ENCODE assay signal across 8 mouse cellular contexts in the genomic region with DNA sequence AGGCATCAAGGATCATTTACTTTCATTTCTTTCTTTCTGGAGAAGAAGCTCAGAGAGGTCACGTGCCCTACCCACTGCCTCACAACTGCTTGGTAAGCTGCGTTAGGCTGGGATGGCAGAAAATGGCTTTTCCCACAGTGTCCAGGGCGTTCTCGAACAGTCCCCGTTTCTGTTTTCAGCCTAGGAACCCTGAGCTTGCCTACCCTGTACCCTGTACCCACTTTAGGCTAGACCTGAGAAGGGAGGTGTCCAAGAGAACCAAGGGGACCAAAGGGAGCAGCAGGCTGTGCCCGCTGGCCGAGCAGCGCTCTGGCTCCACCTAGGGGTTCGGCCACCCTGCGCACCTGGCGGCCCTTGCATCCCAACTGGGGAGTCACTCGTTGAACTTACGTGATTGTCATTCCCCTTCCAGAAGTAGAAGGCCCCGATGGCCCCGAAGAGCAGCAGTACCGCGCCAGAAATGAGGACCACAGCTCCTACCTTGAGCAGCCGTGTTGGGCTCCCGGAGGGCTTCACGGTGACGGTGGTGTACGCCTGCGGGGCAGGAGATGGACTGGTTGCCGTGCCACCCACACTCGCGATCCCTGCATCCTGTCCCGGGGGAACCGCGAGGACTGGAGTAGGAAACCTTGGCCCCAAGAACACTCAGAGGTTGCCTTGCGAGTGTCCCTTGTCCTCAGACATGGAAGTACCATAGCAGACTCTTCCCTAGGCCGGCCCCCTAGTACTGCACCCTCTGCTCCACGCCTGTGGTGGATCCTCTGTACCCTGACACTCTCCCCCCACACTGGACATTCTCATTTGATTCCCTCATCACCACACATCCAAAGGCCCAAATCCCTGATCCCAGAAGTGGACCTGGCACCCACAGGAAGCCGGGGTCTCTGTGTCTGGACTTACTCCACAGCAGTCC. TPM values are rescaled to one million over a fixed set of nuclear protein-coding genes. Genes with fewer than 3 reads are reported as not detected.
DNase-seq lines count a peak whose midpoint lies in the region; ATAC-seq and TF ChIP-seq lines count a peak whose summit lies in the region.

No protein-coding gene starts in this region.

- TF ChIP-seq EP300 in CH12.LX (IDR thresholded peaks at IDR 0.05; ENCODE audit: low read length) = no peak

- no peaks in the 10 kb centered on the region for H3K9me3 ChIP-seq in CH12.LX (replicated peaks; ENCODE audit: low read length)
- no peaks in the 10 kb centered on the region for H3K9me3 ChIP-seq in embryonic facial prominence, embryonic 15.5 days (replicated peaks)
- no peaks in the 10 kb centered on the region for H3K9me3 ChIP-seq in heart, embryonic 12.5 days (replicated peaks)
- H3K9me3 ChIP-seq in kidney, embryonic 15.5 days (replicated peaks) = no peaks in the 10 kb centered on the region
- no peaks in the 10 kb centered on the region for H3K9me3 ChIP-seq in lung, embryonic 14.5 days (ENCODE audit: low read depth, low read length)
- H3K9me3 ChIP-seq in neural tube, embryonic 14.5 days (ENCODE audit: control insufficient read depth, low read length) = no peaks in the 10 kb centered on the region

- in situ Hi-C loops in CH12.LX (cut with MboI; ENCODE audit: low pct_ligation_motif_present, low pct_unique_long_range_greater_than_20kb, low sequenced_read_pairs) = no loop called here

- peak overlapping the region; percentile 80 for H3K4me2 ChIP-seq in CH12.LX (ENCODE audit: insufficient read depth, low read depth, poor library complexity, severe bottlenecking)
- H3K4me2 ChIP-seq in embryonic facial prominence, embryonic 15.5 days (replicated peaks) = peak overlapping the region; percentile 48
- H3K4me2 ChIP-seq in heart, embryonic 12.5 days = peak overlapping the region; percentile 68
- peak overlapping the region; percentile 63 for H3K4me2 ChIP-seq in kidney, embryonic 15.5 days
- H3K4me2 ChIP-seq in lung, embryonic 14.5 days = peak overlapping the region; percentile 58
- H3K4me2 ChIP-seq in neural tube, embryonic 14.5 days (ENCODE audit: low read depth, low read length) = peak overlapping the region; percentile 32

- no peaks in the 10 kb centered on the region for H3K36me3 ChIP-seq in CH12.LX (replicated peaks in 1 of 2; ENCODE audit: control insufficient read depth in 1 of 2, insufficient read depth in 1 of 2, low read length in 1 of 2)
- no peaks in the 10 kb centered on the region for H3K36me3 ChIP-seq in embryonic facial prominence, embryonic 15.5 days
- no peaks in the 10 kb centered on the region for H3K36me3 ChIP-seq in heart, embryonic 12.5 days
- H3K36me3 ChIP-seq in kidney, embryonic 15.5 days = no peaks in the 10 kb centered on the region
- no peaks in the 10 kb centered on the region for H3K36me3 ChIP-seq in lung, embryonic 14.5 days (ENCODE audit: insufficient read depth)
- no peaks in the 10 kb centered on the region for H3K36me3 ChIP-seq in neural tube, embryonic 14.5 days (ENCODE audit: control insufficient read depth, insufficient read depth, low read length)
- H3K36me3 ChIP-seq in thymus, adult 2 months (ENCODE audit: control insufficient read depth, insufficient read depth, low read length) = no peaks in the 10 kb centered on the region

- H3K9ac ChIP-seq in CH12.LX (ENCODE audit: insufficient read depth, low read depth) = peak overlapping the region; percentile 15; the same call in 1 of the 2 replicates
- H3K9ac ChIP-seq in embryonic facial prominence, embryonic 15.5 days = no peak overlapping the region; the same call in 1 of the 2 replicates
- no peak overlapping the region for H3K9ac ChIP-seq in heart, embryonic 12.5 days
- peak overlapping the region; percentile 21; the same call in 1 of the 2 replicates for H3K9ac ChIP-seq in kidney, embryonic 15.5 days
- H3K9ac ChIP-seq in lung, embryonic 14.5 days = peak overlapping the region; percentile 29; the same call in 1 of the 2 replicates
- no peak overlapping the region for H3K9ac ChIP-seq in neural tube, embryonic 14.5 days (replicated peaks; ENCODE audit: low read depth, low read length)

- no peak for TF ChIP-seq POLR2A in CH12.LX (IDR thresholded peaks at IDR 0.05; ENCODE audit: low read depth, low read length)
- TF ChIP-seq POLR2A in bone marrow, adult 2 months (IDR thresholded peaks at IDR 0.05; ENCODE audit: borderline replicate concordance, control insufficient read depth, low read depth, low read length) = peak; percentile 24; the same call in 1 of the 2 replicates
- no peak for TF ChIP-seq POLR2A in thymus, adult 2 months (IDR thresholded peaks at IDR 0.05; ENCODE audit: control insufficient read depth, extremely low read depth, insufficient read depth, low read length, poor library complexity)

- 11% methylated on average over 33 of the region's 33 CpGs for WGBS in bone marrow, adult 2 months
- 18% methylated on average over 33 of the region's 33 CpGs for WGBS in embryonic facial prominence, embryonic 15.5 days
- WGBS in heart, embryonic 12.5 days = 15% methylated on average over 33 of the region's 33 CpGs
- WGBS in kidney, embryonic 15.5 days = 14% methylated on average over 33 of the region's 33 CpGs
- 17% methylated on average over 33 of the region's 33 CpGs for WGBS in lung, embryonic 14.5 days
- 16% methylated on average over 33 of the region's 33 CpGs for WGBS in neural tube, embryonic 14.5 days
- 16% methylated on average over 33 of the region's 33 CpGs for WGBS in thymus, adult 2 months

- H3K79me2 ChIP-seq in CH12.LX (replicated peaks; ENCODE audit: control insufficient read depth, extremely low read depth, insufficient read depth, poor library complexity, severe bottlenecking) = no peaks in the 10 kb centered on the region

- H3K27me3 ChIP-seq in CH12.LX (replicated peaks) = no peaks in the 10 kb centered on the region
- H3K27me3 ChIP-seq in embryonic facial prominence, embryonic 15.5 days = peaks cover 6% of the 10 kb centered on the region
- H3K27me3 ChIP-seq in heart, embryonic 12.5 days (replicated peaks) = peaks cover 16% of the 10 kb centered on the region
- peaks cover 16% of the 10 kb centered on the region; the same call in 1 of the 2 replicates for H3K27me3 ChIP-seq in kidney, embryonic 15.5 days
- no peaks in the 10 kb centered on the region for H3K27me3 ChIP-seq in lung, embryonic 14.5 days (ENCODE audit: insufficient read depth, low read length)
- H3K27me3 ChIP-seq in neural tube, embryonic 14.5 days (ENCODE audit: control insufficient read depth, insufficient read depth, low read length) = no peaks in the 10 kb centered on the region
- no peaks in the 10 kb centered on the region; the same call in 1 of the 2 replicates for H3K27me3 ChIP-seq in thymus, adult 2 months (ENCODE audit: control insufficient read depth, insufficient read depth, low read length)

- TF ChIP-seq CTCF in CH12.LX (conservative IDR thresholded peaks at IDR 0.05 in 1 of 2, IDR thresholded peaks at IDR 0.05 in 1 of 2; ENCODE audit: low read depth in 2 of 2, low read length in 2 of 2) = peak; percentile 46 to 88; a peak in 3 of 4 replicates
- peak; percentile 81 for TF ChIP-seq CTCF in bone marrow, adult 2 months (IDR thresholded peaks at IDR 0.05; ENCODE audit: control insufficient read depth, insufficient read depth, low read length)
- peak; percentile 88 for TF ChIP-seq CTCF in lung, embryonic 14.5 days (IDR thresholded peaks at IDR 0.05; ENCODE audit: low read depth)
- peak; percentile 88; the same call in 1 of the 2 replicates for TF ChIP-seq CTCF in thymus, adult 2 months (IDR thresholded peaks at IDR 0.05; ENCODE audit: borderline replicate concordance, control insufficient read depth, extremely low read depth, insufficient read depth, low read length, poor library complexity)

- peak; percentile 88 for TF ChIP-seq RAD21 in CH12.LX (IDR thresholded peaks at IDR 0.05; ENCODE audit: low read depth, low read length)

- H3K4me3 ChIP-seq in CH12.LX (replicated peaks in 1 of 3; ENCODE audit: low read depth in 2 of 3, low read length in 2 of 3, poor library complexity in 1 of 3) = peak overlapping the region in 2 of 3 experiments; percentile 46 to 53
- H3K4me3 ChIP-seq in bone marrow, adult 2 months (replicated peaks; ENCODE audit: control insufficient read depth, low read depth, low read length) = peak overlapping the region; percentile 3
- H3K4me3 ChIP-seq in embryonic facial prominence, embryonic 15.5 days (replicated peaks) = peak overlapping the region; percentile 34
- peak overlapping the region; percentile 35 for H3K4me3 ChIP-seq in heart, embryonic 12.5 days
- H3K4me3 ChIP-seq in kidney, embryonic 15.5 days (replicated peaks) = peak overlapping the region; percentile 35
- H3K4me3 ChIP-seq in lung, embryonic 14.5 days (ENCODE audit: low read depth, low read length) = peak overlapping the region; percentile 24
- H3K4me3 ChIP-seq in neural tube, embryonic 14.5 days (ENCODE audit: low read depth, low read length) = peak overlapping the region; percentile 7; the same call in 1 of the 2 replicates
- H3K4me3 ChIP-seq in thymus, adult 2 months (ENCODE audit: control insufficient read depth, insufficient read depth, low read length) = peak overlapping the region; percentile 43

- DNase-seq in CH12.LX (ENCODE audit: extremely low read depth) = peak; percentile 42
- peak; percentile 77 for DNase-seq in lung, embryonic 14.5 days
- DNase-seq in thymus, adult 2 months = peak; percentile 83

- H3K27ac ChIP-seq in CH12.LX (ENCODE audit: insufficient read depth, low read depth) = no peak overlapping the region
- no peak overlapping the region for H3K27ac ChIP-seq in bone marrow, adult 2 months (ENCODE audit: control insufficient read depth, insufficient read depth, low read depth, low read length, poor library complexity)
- no peak overlapping the region for H3K27ac ChIP-seq in embryonic facial prominence, embryonic 15.5 days (replicated peaks)
- H3K27ac ChIP-seq in heart, embryonic 12.5 days (ENCODE audit: poor library complexity, severe bottlenecking) = no peak overlapping the region
- 0 out of 2 replicates have a peak overlapping the region, but pooled peaks have one; percentile 37 for H3K27ac ChIP-seq in kidney, embryonic 15.5 days
- H3K27ac ChIP-seq in lung, embryonic 14.5 days (ENCODE audit: low read depth) = peak overlapping the region; percentile 81
- H3K27ac ChIP-seq in neural tube, embryonic 14.5 days (ENCODE audit: low read depth, low read length) = no peak overlapping the region
- no peak overlapping the region for H3K27ac ChIP-seq in thymus, adult 2 months (ENCODE audit: control insufficient read depth, insufficient read depth, low read length)

- peak; percentile 69; the same call in 1 of the 2 replicates for ATAC-seq in embryonic facial prominence, embryonic 15.5 days (ENCODE audit: insufficient number of reproducible peaks, low FRiP score, low TSS enrichment, low read depth)
- peak; percentile 33; the same call in 1 of the 2 replicates for ATAC-seq in heart, embryonic 12.5 days (ENCODE audit: insufficient number of reproducible peaks, low FRiP score)
- peak; percentile 85 for ATAC-seq in kidney, embryonic 15.5 days (replicated peaks; ENCODE audit: low FRiP score)
- peak; percentile 90 for ATAC-seq in lung, embryonic 14.5 days (ENCODE audit: insufficient read depth)
- peak; percentile 74 for ATAC-seq in neural tube, embryonic 14.5 days (ENCODE audit: low read depth)

- H3K4me1 ChIP-seq in CH12.LX (ENCODE audit: control insufficient read depth in 1 of 2, insufficient read depth in 2 of 2) = peaks cover 4 to 6% of the 10 kb centered on the region in 2 experiments; a peak in 2 of 4 replicates
- H3K4me1 ChIP-seq in bone marrow, adult 2 months (ENCODE audit: control insufficient read depth, insufficient read depth, low read length) = no peaks in the 10 kb centered on the region
- H3K4me1 ChIP-seq in embryonic facial prominence, embryonic 15.5 days = peaks cover 6% of the 10 kb centered on the region
- H3K4me1 ChIP-seq in heart, embryonic 12.5 days (replicated peaks) = peaks cover 4% of the 10 kb centered on the region
- peaks cover 19% of the 10 kb centered on the region for H3K4me1 ChIP-seq in kidney, embryonic 15.5 days
- H3K4me1 ChIP-seq in lung, embryonic 14.5 days (ENCODE audit: insufficient read depth) = no peaks in the 10 kb centered on the region
- H3K4me1 ChIP-seq in neural tube, embryonic 14.5 days (ENCODE audit: control insufficient read depth, insufficient read depth, low read length) = peaks cover 20% of the 10 kb centered on the region
- H3K4me1 ChIP-seq in thymus, adult 2 months (replicated peaks; ENCODE audit: control insufficient read depth, insufficient read depth, low read length) = peaks cover 4% of the 10 kb centered on the region; the same call in 1 of the 2 replicates

- dilution Hi-C loops in CH12.LX (cut with MboI; ENCODE audit: extremely low pct_ligation_motif_present, extremely low pct_unique_long_range_greater_than_20kb, low sequenced_read_pairs) = no loop called here

RNA-seq across cellular contexts. Expression of gene Cnmd, which starts 0.7 kb away (rescaled TPM):
- total RNA-seq in CH12.LX (2012; rRNA removed) = not detected in 2 replicates
- not detected in 2 replicates for total RNA-seq in CH12.LX (2014; rRNA removed)
- polyA plus RNA-seq in CH12.LX (2012; ENCODE audit: insufficient read length, low read depth) = not detected in 2 replicates
- polyA plus RNA-seq in bone marrow, adult 2 months (2011; ENCODE audit: insufficient read depth, insufficient read length, low replicate concordance, missing spikeins) = not detected in 2 replicates
- polyA plus RNA-seq in embryonic facial prominence, embryonic 15.5 days (2015; fragmentation: Nextera tagmentation; extraction: Ambion mirVana) = 84.7 and 137 TPM in 2 replicates
- polyA plus RNA-seq in heart, embryonic 12.5 days (2016; fragmentation: Nextera tagmentation; extraction: Ambion mirVana) = 0.85 and 1.3 TPM in 2 replicates
- polyA plus RNA-seq in kidney, embryonic 15.5 days (2015; fragmentation: Nextera tagmentation; extraction: Ambion mirVana) = 2.4 and 2.9 TPM in 2 replicates
- polyA plus RNA-seq in lung, embryonic 14.5 days (2014; fragmentation: Nextera tagmentation; extraction: Ambion mirVana) = 13.4 and 13.7 TPM in 2 replicates
- 1.5 and 13.4 TPM in 2 replicates for polyA plus RNA-seq in neural tube, embryonic 14.5 days (2014; fragmentation: Nextera tagmentation; extraction: Ambion mirVana)
- 1.2 and 1.4 TPM in 2 replicates for polyA plus RNA-seq in thymus, adult 2 months (2012; rRNA removed)

Comparison
In these comparisons a context has a peak if more than half of its experiments do, and no peak if none do; other contexts are left out.
1. H3K27ac ChIP-seq: peak in kidney, embryonic 15.5 days (single experiment) and lung, embryonic 14.5 days (single experiment); none in CH12.LX (single experiment), bone marrow, adult 2 months (single experiment), embryonic facial prominence, embryonic 15.5 days (single experiment), heart, embryonic 12.5 days (single experiment), neural tube, embryonic 14.5 days (single experiment) and thymus, adult 2 months (single experiment).
2. H3K9ac ChIP-seq: peak in CH12.LX (single experiment), kidney, embryonic 15.5 days (single experiment) and lung, embryonic 14.5 days (single experiment); none in embryonic facial prominence, embryonic 15.5 days (single experiment), heart, embryonic 12.5 days (single experiment) and neural tube, embryonic 14.5 days (single experiment).
3. ATAC-seq: peak in every context shown above with its lines; median percentile 90 in lung, embryonic 14.5 days; 85 in kidney, embryonic 15.5 days; 74 in neural tube, embryonic 14.5 days; 69 in embryonic facial prominence, embryonic 15.5 days; 33 in heart, embryonic 12.5 days.
4. Peak in every context shown above with its lines, with median percentiles within 50 percentile points of each other: DNase-seq, H3K4me2 ChIP-seq, H3K4me3 ChIP-seq and CTCF ChIP-seq.